Mouse (Mus musculus) lung, postnatal 0 days (tissue): ENCODE results near the gene Lsp1. TPM values are rescaled to one million over a fixed set of nuclear protein-coding genes. Genes with fewer than 3 reads are reported as not detected.

Experiments used
- ATAC-seq: fragments of 200-750 bp; cut with Nextera tagmentation; 2 replicates; pipeline ENCODE4 v1.8.0; 2017; ENCODE audit warnings: moderate library complexity
- DNase-seq: peaks from one replicate; pipeline ENCODE4 v3.0.0-alpha.2; 2016; ENCODE audit warnings: low spot score
- H3K27ac ChIP-seq: fragments of 300-500 bp; sonication (generic); 2 replicates; pipeline ENCODE4 v1.5.1; 2014; ENCODE audit warnings: antibody characterized with exemption, mild to moderate bottlenecking, low read length, mixed read lengths
- H3K27me3 ChIP-seq: fragments of 300-500 bp; sonication (generic); replicated peaks from 2 replicates; pipeline ENCODE4 v1.6.1; 2014; ENCODE audit warnings: low read length, mixed read lengths; ENCODE audit not compliant: insufficient read depth
- H3K36me3 ChIP-seq: fragments of 300-500 bp; sonication (generic); 2 replicates; pipeline ENCODE4 v1.6.1; 2014; ENCODE audit warnings: low read length, mixed read lengths; ENCODE audit not compliant: insufficient read depth
- H3K4me1 ChIP-seq: fragments of 300-500 bp; sonication (generic); 2 replicates; pipeline ENCODE4 v1.6.1; 2014; ENCODE audit warnings: antibody characterized with exemption, low read depth, low read length, mixed read lengths; ENCODE audit not compliant: insufficient read depth
- H3K4me2 ChIP-seq: fragments of 300-500 bp; sonication (generic); replicated peaks from 2 replicates; pipeline ENCODE4 v1.6.1; 2014; ENCODE audit warnings: low read depth, mild to moderate bottlenecking, low read length, moderate library complexity, mixed read lengths
- H3K4me3 ChIP-seq: fragments of 300-500 bp; sonication (generic); 2 replicates; pipeline ENCODE4 v1.5.1; 2014; ENCODE audit warnings: low read depth, low read length
- H3K9ac ChIP-seq: fragments of 300-500 bp; sonication (generic); replicated peaks from 2 replicates; pipeline ENCODE4 v1.6.1; 2014; ENCODE audit warnings: low read depth, mild to moderate bottlenecking
- H3K9me3 ChIP-seq: fragments of 300-500 bp; sonication (generic); 2 replicates; pipeline ENCODE4 v1.6.1; 2016; ENCODE audit warnings: low read length, mixed read lengths
- CTCF ChIP-seq: IDR thresholded peaks from 2 replicates; pipeline ENCODE4 v1.5.1; 2016; ENCODE audit warnings: antibody characterized with exemption, mild to moderate bottlenecking
- EP300 ChIP-seq: IDR thresholded peaks from 2 replicates; pipeline ENCODE4 v1.6.1; 2016; ENCODE audit warnings: antibody characterized with exemption, mild to moderate bottlenecking, control low read depth
- WGBS: fragments of 180-500 bp; shearing (Covaris S2); extraction: QIAGEN DNeasy Blood & Tissue Kit; methylation state at CpG from one replicate; pipeline ENCODE4 v1.1.7; 2014; 5-methylcytosine and 5-hydroxymethylcytosine counted together
- polyA plus RNA-seq: library from polyadenylated mRNA; unstranded; fragments of >200 nt; fragmentation: Nextera tagmentation; extraction: Ambion mirVana; gene quantifications from 2 replicates; pipeline ENCODE4 v1.2.1, GENCODE M21; 2015

The Lsp1 gene
- polyA plus RNA-seq, 1 experiment from 2014 or later = 92.3 TPM

GRCm38 (mm10) chr7:142475641-142476040 is 15.0 kb downstream of the Lsp1 start:
- Histone ChIP-seq H3K9ac (peak overlapping the region; percentile 46), H3K4me2 (peak overlapping the region; percentile 43), H3K4me3 (peak overlapping the region; percentile 22), H3K27ac (peak overlapping the region; percentile 63), H3K36me3 (no peaks in the 10 kb centered on the region), H3K4me1 (0 out of 2 replicates have a peak, but pooled peaks cover 2% of the 10 kb centered on the region), H3K27me3 (no peaks in the 10 kb centered on the region), H3K9me3 (no peaks in the 10 kb centered on the region)
- no peak for ATAC-seq
- no peak for TF ChIP-seq CTCF
- no peak for TF ChIP-seq EP300
- DNase-seq = no peak
- 45% methylated on average over 7 of the region's 7 CpGs for WGBS

GRCm38 (mm10) chr7:142476271-142476670 is 15.7 kb downstream of the Lsp1 start:
- TF ChIP-seq EP300 (no peak), CTCF (no peak)
- peak overlapping the region; percentile 22 for H3K4me3 ChIP-seq
- WGBS = 73% methylated on average over 5 of the region's 5 CpGs

GRCm38 (mm10) chr7:142476795-142477452 is 16.3 kb downstream of the Lsp1 start:
- WGBS = 65% methylated on average over 13 of the region's 13 CpGs
- TF ChIP-seq EP300 (no peak), CTCF (no peak)
- Histone ChIP-seq H3K9ac (peak overlapping the region; percentile 46; the same call in 1 of the 2 replicates), H3K4me1 (peaks cover 8% of the 10 kb centered on the region; the same call in 1 of the 2 replicates), H3K4me2 (peak overlapping the region; percentile 43), H3K36me3 (no peaks in the 10 kb centered on the region), H3K4me3 (peak overlapping the region; percentile 22; the same call in 1 of the 2 replicates), H3K9me3 (no peaks in the 10 kb centered on the region), H3K27ac (0 out of 2 replicates have a peak overlapping the region, but pooled peaks have one; percentile 63), H3K27me3 (no peaks in the 10 kb centered on the region)
- no peak for ATAC-seq
- no peak for DNase-seq

More at GRCm38 (mm10) chr7:142476271-142476670, 15.7 kb downstream of the Lsp1 start:
- peaks cover 3% of the 10 kb centered on the region; the same call in 1 of the 2 replicates for H3K4me1 ChIP-seq
- no peaks in the 10 kb centered on the region for H3K9me3 ChIP-seq
- ATAC-seq (no peak), DNase-seq (no peak)
- H3K36me3 ChIP-seq = no peaks in the 10 kb centered on the region
- peak overlapping the region; percentile 46; the same call in 1 of the 2 replicates for H3K9ac ChIP-seq
- H3K27me3 ChIP-seq = no peaks in the 10 kb centered on the region
- H3K4me2 ChIP-seq = peak overlapping the region; percentile 43
- peak overlapping the region; percentile 63 for H3K27ac ChIP-seq

GRCm38 (mm10) chr7:142478001-142478400 is 17.4 kb downstream of the Lsp1 start:
- DNase-seq = no peak
- Histone ChIP-seq H3K36me3 (no peaks in the 10 kb centered on the region), H3K4me2 (peak overlapping the region; percentile 43), H3K27me3 (no peaks in the 10 kb centered on the region), H3K4me1 (peaks cover 8% of the 10 kb centered on the region; the same call in 1 of the 2 replicates), H3K9me3 (no peaks in the 10 kb centered on the region), H3K9ac (peak overlapping the region; percentile 19; the same call in 1 of the 2 replicates), H3K27ac (no peak overlapping the region), H3K4me3 (no peak overlapping the region)
- no peak for ATAC-seq
- TF ChIP-seq CTCF (no peak), EP300 (no peak)
- WGBS = 81% methylated on average over 6 of the region's 6 CpGs

- DNase-seq = no peak
- Histone ChIP-seq H3K4me1 (peaks cover 8% of the 10 kb centered on the region; the same call in 1 of the 2 replicates), H3K4me2 (peak overlapping the region; percentile 43), H3K27me3 (no peaks in the 10 kb centered on the region), H3K36me3 (no peaks in the 10 kb centered on the region), H3K4me3 (no peak overlapping the region), H3K27ac (0 out of 2 replicates have a peak overlapping the region, but pooled peaks have one; percentile 33), H3K9ac (0 out of 2 replicates have a peak overlapping the region, but pooled peaks have one; percentile 19), H3K9me3 (no peaks in the 10 kb centered on the region)
- 69% methylated on average over 2 of the region's 2 CpGs for WGBS
- no peak for ATAC-seq
- TF ChIP-seq EP300 (no peak), CTCF (no peak)
These were observed 18.0 kb downstream of the Lsp1 start for GRCm38 (mm10) chr7:142478574-142478973.

GRCm38 (mm10) chr7:142479307-142479706 is 18.7 kb downstream of the Lsp1 start:
- peaks cover 8% of the 10 kb centered on the region; the same call in 1 of the 2 replicates for H3K4me1 ChIP-seq
- ATAC-seq = no peak
- H3K36me3 ChIP-seq = no peaks in the 10 kb centered on the region
- H3K27ac ChIP-seq = no peak overlapping the region; the same call in 1 of the 2 replicates
- H3K9me3 ChIP-seq = no peaks in the 10 kb centered on the region
- 0 out of 2 replicates have a peak overlapping the region, but pooled peaks have one; percentile 19 for H3K4me2 ChIP-seq
- no peak overlapping the region for H3K4me3 ChIP-seq
- no peaks in the 10 kb centered on the region for H3K27me3 ChIP-seq
- H3K9ac ChIP-seq = no peak overlapping the region
- no peak for TF ChIP-seq EP300
- no peak for TF ChIP-seq CTCF
- no peak for DNase-seq
